Mouse (Mus musculus) cerebellum, adult 2 months (tissue): ENCODE measurements around the gene Socs7. TPM values are rescaled to one million over a fixed set of nuclear protein-coding genes. Genes with fewer than 3 reads are reported as not detected.
"Not testable (repeated sequence)": the region's sequence is repeated elsewhere in the genome, so short reads cannot be mapped to it uniquely, and the experiment has no call there.

Experiments
- DNase-seq, 2 experiments: peaks; one replicate each; pipeline ENCODE4 v3.0.0; 2021
- H3K27ac ChIP-seq: fragments of 200-500 bp; 2 replicates; pipeline ENCODE4 v1.5.1; 2012; ENCODE audit warnings: low read length, control low read depth, inconsistent platforms; ENCODE audit not compliant: insufficient read depth
- H3K27me3 ChIP-seq: fragments of 200-500 bp; 2 replicates; pipeline ENCODE4 v1.6.1; 2012; ENCODE audit warnings: inconsistent platforms, mild to moderate bottlenecking, low read length, moderate library complexity; ENCODE audit not compliant: control insufficient read depth, insufficient read depth
- H3K4me1 ChIP-seq: fragments of 200-500 bp; 2 replicates; pipeline ENCODE4 v1.6.1; 2011; ENCODE audit warnings: low read length; ENCODE audit not compliant: control insufficient read depth, insufficient read depth
- H3K4me3 ChIP-seq: fragments of 200-500 bp; replicated peaks from 2 replicates; pipeline ENCODE3; 2011; ENCODE audit warnings: mild to moderate bottlenecking, low read depth, low read length, control low read depth; ENCODE audit not compliant: insufficient read depth
- CTCF ChIP-seq: fragments of 200-500 bp; IDR thresholded peaks from 2 replicates; pipeline ENCODE4 v1.5.1; 2011; ENCODE audit warnings: low read depth, mild to moderate bottlenecking, control low read depth, low read length, moderate library complexity, borderline replicate concordance; ENCODE audit not compliant: insufficient read depth
- POLR2A ChIP-seq: fragments of 200-500 bp; IDR thresholded peaks from 2 replicates; pipeline ENCODE4 v1.6.1; 2011; ENCODE audit warnings: low read length, control low read depth, borderline replicate concordance; ENCODE audit not compliant: insufficient read depth
- WGBS: fragments of 180-500 bp; shearing (Covaris S2); methylation state at CpG from one replicate; pipeline ENCODE4 v1.1.7; 2018; 5-methylcytosine and 5-hydroxymethylcytosine counted together
- polyA plus RNA-seq: library from polyadenylated mRNA; depleted of rRNA; stranded (reverse); fragments of >200 nt; gene quantifications from 2 replicates; pipeline ENCODE4 v1.2.3, GENCODE M21; 2012; rRNA removed

Gene Socs7
- polyA plus RNA-seq: 54.3 and 61.2 TPM in 2 replicates

GRCm38 (mm10) chr11:97361948-97362648 is at the start of gene Socs7:
Gene Socs7, plus strand, starts transcription at chr11:97362551.
- TF ChIP-seq CTCF: no peak
- TF ChIP-seq POLR2A: peak; percentile 75; the same call in 1 of the 2 replicates
- peak within 1 kb of the TSS; percentile 99 for H3K27ac ChIP-seq
- WGBS: under 1% methylated on average over 37 of the region's 81 CpGs
- peak within 1 kb of the TSS; percentile 86 for H3K4me3 ChIP-seq
- peaks cover 5% of the 10 kb centered on the region; the same call in 1 of the 2 replicates for H3K4me1 ChIP-seq
- peak; percentile 96 to 97 for DNase-seq
- no peaks in the 10 kb centered on the region for H3K27me3 ChIP-seq

DNA sequence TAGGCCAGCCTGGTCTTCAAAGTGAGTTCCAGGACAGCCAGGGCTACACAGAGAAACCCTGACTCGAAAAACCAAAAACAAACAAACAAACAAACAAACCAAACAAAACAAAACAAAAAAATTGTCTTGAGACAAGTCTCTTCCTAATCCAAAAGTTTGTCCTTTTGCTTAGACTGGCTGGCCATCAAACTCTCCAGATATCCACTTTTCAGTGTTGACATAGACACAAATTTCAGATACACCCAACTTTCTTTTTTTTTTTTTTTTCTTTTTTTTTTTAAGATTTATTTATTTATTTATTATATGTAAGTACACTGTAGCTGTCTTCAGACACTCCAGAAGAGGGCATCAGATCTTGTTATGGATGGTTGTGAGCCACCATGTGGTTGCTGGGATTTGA is 49.5 kb upstream of the Socs7 start:
- H3K27me3 ChIP-seq, H3K27ac ChIP-seq, H3K4me3 ChIP-seq, DNase-seq, H3K4me1 ChIP-seq: not testable (repeated sequence)
- 97% methylated on average over 1 of the region's 1 CpGs for WGBS

GRCm38 (mm10) chr11:97314110-97314509 is 48.2 kb upstream of the Socs7 start:
- Histone ChIP-seq H3K27ac (no peak overlapping the region), H3K4me1 (0 out of 2 replicates have a peak, but pooled peaks cover 4% of the 10 kb centered on the region), H3K4me3 (no peak overlapping the region), H3K27me3 (no peaks in the 10 kb centered on the region)
- TF ChIP-seq CTCF (0 out of 2 replicates have a peak, but pooled peaks have one; percentile 13), POLR2A (no peak)
- no peak for DNase-seq
- WGBS: 88% methylated on average over 3 of the region's 3 CpGs

DNA sequence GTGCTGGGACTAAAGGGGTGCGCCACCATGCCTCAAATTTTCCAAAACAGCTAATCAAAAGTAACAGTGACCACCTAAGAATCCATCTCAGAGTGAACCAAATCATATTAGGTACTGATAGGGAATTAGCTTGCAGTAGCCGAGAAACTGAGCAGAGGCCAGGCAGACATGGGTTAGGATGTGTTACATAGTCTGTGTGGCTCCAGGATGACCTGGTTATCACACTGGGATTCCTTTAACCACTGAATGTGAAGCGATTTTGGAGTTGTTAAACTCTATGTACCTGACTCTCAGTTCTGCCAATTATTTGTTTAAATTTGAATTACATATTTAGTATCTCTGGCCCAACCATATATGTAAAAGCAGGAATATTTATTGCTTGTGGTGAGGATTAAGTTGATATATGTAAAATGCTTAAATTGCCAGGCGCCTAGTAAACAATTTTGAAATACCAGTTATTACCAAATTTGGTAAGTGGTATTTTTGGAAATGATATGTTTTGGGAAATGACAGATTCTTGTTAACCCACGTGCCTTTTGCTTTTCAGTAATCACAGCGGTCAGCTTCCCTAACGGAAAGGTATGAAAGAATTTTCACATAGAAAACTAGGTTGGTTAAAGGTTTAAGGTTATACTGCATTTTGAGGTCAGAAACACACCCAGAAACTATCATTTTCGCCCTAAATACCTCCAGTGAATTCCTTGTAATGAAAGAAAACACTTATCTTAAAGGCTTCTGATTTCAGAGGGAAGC is 47.4 kb upstream of the Socs7 start:
- Histone ChIP-seq H3K4me1 (0 out of 2 replicates have a peak, but pooled peaks cover 4% of the 10 kb centered on the region), H3K27ac (no peak overlapping the region), H3K4me3 (peak overlapping the region; percentile 14), H3K27me3 (no peaks in the 10 kb centered on the region)
- DNase-seq: no peak
- WGBS: 43% methylated on average over 8 of the region's 8 CpGs
- TF ChIP-seq POLR2A (no peak), CTCF (no peak)

DNA sequence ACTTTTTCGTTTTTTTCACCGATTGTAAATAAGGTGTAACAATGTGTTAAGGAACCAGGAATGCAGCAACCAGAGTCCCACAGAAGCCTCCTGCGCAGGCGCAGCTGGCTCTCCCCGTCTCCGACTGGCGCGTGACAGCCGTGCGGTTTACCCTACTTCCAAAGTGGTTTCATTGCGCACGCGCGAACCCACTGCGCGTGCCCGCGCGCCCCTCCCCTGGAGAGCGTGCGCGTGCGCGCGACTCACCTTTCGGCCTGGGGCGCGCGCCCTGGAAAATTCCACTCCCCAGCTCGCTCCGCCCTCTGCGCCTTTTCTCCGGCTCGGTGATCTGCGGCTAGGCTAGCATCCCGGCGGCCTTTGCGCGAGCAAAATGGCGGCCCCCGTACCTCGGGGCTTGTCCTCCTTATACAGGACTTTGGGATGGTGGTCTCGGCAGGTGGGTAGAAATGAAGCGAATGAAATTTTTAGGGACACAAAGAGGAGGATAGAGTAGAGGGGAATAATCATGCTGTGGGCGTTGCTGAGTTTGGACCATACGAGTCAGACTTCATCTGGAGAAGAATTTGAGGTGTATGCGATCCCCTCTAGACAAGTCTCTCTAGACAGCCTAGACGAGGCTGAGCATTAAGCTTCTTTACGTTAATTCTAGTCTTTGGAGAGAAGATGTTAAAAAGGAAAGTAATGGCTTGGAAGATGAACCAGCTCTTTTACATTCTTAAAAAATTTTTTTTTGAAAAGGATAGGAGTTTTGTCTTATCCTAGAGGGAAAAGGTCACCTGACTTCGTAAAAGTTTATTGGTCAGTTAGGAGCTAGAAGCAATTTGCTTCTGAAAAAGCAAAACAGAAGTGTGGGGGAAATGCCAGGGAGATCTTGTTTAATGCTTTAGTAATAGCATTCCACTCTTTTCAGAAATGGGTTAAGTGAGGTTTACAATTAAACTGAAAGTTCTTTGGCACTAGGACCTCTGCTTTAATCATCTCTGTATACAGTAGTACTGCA is 46.5 kb upstream of the Socs7 start, which contains the start of gene Mrpl45:
TSS of gene Mrpl45 (plus strand) at position 213 of the 1,000 bp plus-strand sequence.
- 0 out of 2 replicates have a peak, but pooled peaks cover 4% of the 10 kb centered on the region for H3K4me1 ChIP-seq
- TF ChIP-seq CTCF (no peak), POLR2A (peak; percentile 90)
- no peak within 1 kb of the TSS for H3K27ac ChIP-seq
- peak within 1 kb of the TSS; percentile 77 for H3K4me3 ChIP-seq
- WGBS: under 1% methylated on average over 50 of the region's 50 CpGs
- DNase-seq: peak; percentile 99
- no peaks in the 10 kb centered on the region for H3K27me3 ChIP-seq

GRCm38 (mm10) chr11:97321197-97321596 is 41.2 kb upstream of the Socs7 start:
- no peaks in the 10 kb centered on the region for H3K4me1 ChIP-seq
- H3K4me3 ChIP-seq: no peak overlapping the region
- TF ChIP-seq POLR2A (no peak), CTCF (no peak)
- H3K27me3 ChIP-seq: no peaks in the 10 kb centered on the region
- H3K27ac ChIP-seq: no peak overlapping the region
- WGBS: 88% methylated on average over 8 of the region's 8 CpGs
- DNase-seq: no peak

DNA sequence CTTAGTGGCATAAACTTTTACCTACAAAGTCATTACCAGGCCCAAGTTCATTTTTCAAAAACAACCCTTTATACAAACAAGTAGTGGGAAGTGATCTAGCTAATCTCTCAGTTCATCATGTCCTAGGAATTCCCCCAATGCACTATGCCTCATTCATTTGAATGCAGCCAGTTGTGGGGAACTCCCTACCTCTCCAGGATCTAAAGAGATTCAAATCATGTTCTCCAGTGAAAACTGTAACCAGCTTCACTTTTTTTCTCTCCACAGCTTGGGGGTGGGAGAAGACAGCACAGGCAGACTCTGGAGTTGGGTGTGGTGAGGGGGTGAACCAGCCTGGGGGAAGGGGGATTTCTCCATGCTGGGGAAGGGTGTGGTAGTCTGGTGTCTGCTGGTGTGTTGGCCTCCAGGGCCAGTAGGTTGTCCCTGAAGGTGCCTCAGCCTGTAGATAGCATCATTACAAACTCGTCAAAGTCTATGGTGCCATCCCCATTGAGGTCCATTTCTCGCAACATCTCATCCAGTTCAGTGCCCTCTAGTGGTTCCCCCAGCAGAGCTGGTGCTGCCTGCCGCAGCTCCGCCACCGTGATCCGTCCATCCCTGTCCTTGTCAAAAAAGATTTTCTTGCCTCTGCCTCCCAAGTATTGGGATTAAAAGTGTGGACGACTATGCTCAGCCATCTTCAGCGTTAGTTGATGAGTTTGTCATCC is 40.3 kb upstream of the Socs7 start:
- H3K4me1 ChIP-seq, H3K4me3 ChIP-seq, H3K27ac ChIP-seq, H3K27me3 ChIP-seq, DNase-seq: not testable (repeated sequence)
- WGBS: 83% methylated on average over 8 of the region's 8 CpGs
